Mouse (Mus musculus): ENCODE data around the gene Pgap3. TPM values are rescaled to one million over a fixed set of nuclear protein-coding genes. Genes with fewer than 3 reads are reported as not detected.

The Pgap3 gene
- polyA plus RNA-seq, 1 experiment from 2014 or later, result 14.2 TPM

- no peak overlapping the region for H3K27ac ChIP-seq (replicated peaks in 1 of 2; ENCODE audit: control insufficient read depth in 1 of 2, insufficient read depth in 1 of 2, low read depth in 2 of 2, low read length in 2 of 2)
- no peak overlapping the region for H3K4me3 ChIP-seq (ENCODE audit: control insufficient read depth in 1 of 2, insufficient read depth in 1 of 2, low read depth in 1 of 2, low read length in 2 of 2)
- no peaks in the 10 kb centered on the region for H3K9me3 ChIP-seq (ENCODE audit: control insufficient read depth, low read length)
- H3K4me2 ChIP-seq (ENCODE audit: low read length), result no peak overlapping the region
- no peaks in the 10 kb centered on the region for H3K36me3 ChIP-seq (ENCODE audit: control insufficient read depth, insufficient read depth, low read length)
- WGBS, result 8% methylated on average over 6 of the region's 6 CpGs
- no peak for ATAC-seq (ENCODE audit: insufficient number of reproducible peaks, insufficient read depth, low FRiP score, low read depth)
- peaks cover 17% of the 10 kb centered on the region for H3K27me3 ChIP-seq (ENCODE audit: control insufficient read depth, insufficient read depth, low read length)
- H3K9ac ChIP-seq (ENCODE audit: low read length), result no peak overlapping the region
- H3K4me1 ChIP-seq (ENCODE audit: control insufficient read depth in 2 of 2, insufficient read depth in 2 of 2, low read length in 2 of 2), result peaks cover 16 to 31% of the 10 kb centered on the region in 2 experiments
These were observed 44.5 kb downstream of the Pgap3 start for GRCm38 (mm10) chr11:98355732-98356299.

GRCm38 (mm10) chr11:98354445-98354844 lies 45.8 kb downstream of the Pgap3 start:
- no peak overlapping the region for H3K4me2 ChIP-seq (ENCODE audit: low read length)
- no peak overlapping the region for H3K27ac ChIP-seq (replicated peaks in 1 of 2; ENCODE audit: control insufficient read depth in 1 of 2, insufficient read depth in 1 of 2, low read depth in 2 of 2, low read length in 2 of 2)
- no peak for ATAC-seq (ENCODE audit: insufficient number of reproducible peaks, insufficient read depth, low FRiP score, low read depth)
- WGBS, result 68% methylated on average over 14 of the region's 14 CpGs
- H3K4me3 ChIP-seq (ENCODE audit: control insufficient read depth in 1 of 2, insufficient read depth in 1 of 2, low read depth in 1 of 2, low read length in 2 of 2), result no peak overlapping the region
- H3K36me3 ChIP-seq (ENCODE audit: control insufficient read depth, insufficient read depth, low read length), result no peaks in the 10 kb centered on the region
- H3K9me3 ChIP-seq (ENCODE audit: control insufficient read depth, low read length), result no peaks in the 10 kb centered on the region
- peaks cover 29% of the 10 kb centered on the region for H3K27me3 ChIP-seq (ENCODE audit: control insufficient read depth, insufficient read depth, low read length)
- H3K4me1 ChIP-seq (ENCODE audit: control insufficient read depth in 2 of 2, insufficient read depth in 2 of 2, low read length in 2 of 2), result peaks cover 17 to 34% of the 10 kb centered on the region in 2 experiments
- H3K9ac ChIP-seq (ENCODE audit: low read length), result no peak overlapping the region

GRCm38 (mm10) chr11:98353651-98354211 lies 46.6 kb downstream of the Pgap3 start:
- ATAC-seq (ENCODE audit: insufficient number of reproducible peaks, insufficient read depth, low FRiP score, low read depth), result no peak
- 46% methylated on average over 8 of the region's 8 CpGs for WGBS
- Histone ChIP-seq H3K36me3 (ENCODE audit: control insufficient read depth, insufficient read depth, low read length) (no peaks in the 10 kb centered on the region), H3K4me3 (ENCODE audit: control insufficient read depth in 1 of 2, insufficient read depth in 1 of 2, low read depth in 1 of 2, low read length in 2 of 2) (no peak overlapping the region), H3K27ac (replicated peaks in 1 of 2; ENCODE audit: control insufficient read depth in 1 of 2, insufficient read depth in 1 of 2, low read depth in 2 of 2, low read length in 2 of 2) (no peak overlapping the region), H3K4me1 (ENCODE audit: control insufficient read depth in 2 of 2, insufficient read depth in 2 of 2, low read length in 2 of 2) (peaks cover 15 to 28% of the 10 kb centered on the region in 2 experiments), H3K9me3 (ENCODE audit: control insufficient read depth, low read length) (no peaks in the 10 kb centered on the region), H3K4me2 (ENCODE audit: low read length) (no peak overlapping the region), H3K9ac (ENCODE audit: low read length) (no peak overlapping the region), H3K27me3 (ENCODE audit: control insufficient read depth, insufficient read depth, low read length) (peaks cover 32% of the 10 kb centered on the region)

- Histone ChIP-seq H3K9me3 (ENCODE audit: control insufficient read depth, low read length) (no peaks in the 10 kb centered on the region), H3K4me3 (ENCODE audit: control insufficient read depth in 1 of 2, insufficient read depth in 1 of 2, low read depth in 1 of 2, low read length in 2 of 2) (no peak overlapping the region), H3K4me1 (ENCODE audit: control insufficient read depth in 2 of 2, insufficient read depth in 2 of 2, low read length in 2 of 2) (peaks cover 17 to 29% of the 10 kb centered on the region in 2 experiments), H3K36me3 (ENCODE audit: control insufficient read depth, insufficient read depth, low read length) (no peaks in the 10 kb centered on the region), H3K4me2 (ENCODE audit: low read length) (no peak overlapping the region), H3K27ac (replicated peaks in 1 of 2; ENCODE audit: control insufficient read depth in 1 of 2, insufficient read depth in 1 of 2, low read depth in 2 of 2, low read length in 2 of 2) (no peak overlapping the region), H3K27me3 (ENCODE audit: control insufficient read depth, insufficient read depth, low read length) (peaks cover 41% of the 10 kb centered on the region), H3K9ac (ENCODE audit: low read length) (no peak overlapping the region)
- no peak for ATAC-seq (ENCODE audit: insufficient number of reproducible peaks, insufficient read depth, low FRiP score, low read depth)
- 75% methylated on average over 18 of the region's 18 CpGs for WGBS
These were observed 47.9 kb downstream of the Pgap3 start for GRCm38 (mm10) chr11:98352272-98352990.

GRCm38 (mm10) chr11:98349308-98349707 lies 51.0 kb downstream of the Pgap3 start:
- no peak for ATAC-seq (ENCODE audit: insufficient number of reproducible peaks, insufficient read depth, low FRiP score, low read depth)
- Histone ChIP-seq H3K4me3 (ENCODE audit: control insufficient read depth in 1 of 2, insufficient read depth in 1 of 2, low read depth in 1 of 2, low read length in 2 of 2) (peak overlapping the region; percentile 59 to 72), H3K4me1 (ENCODE audit: control insufficient read depth in 2 of 2, insufficient read depth in 2 of 2, low read length in 2 of 2) (peaks cover 17 to 26% of the 10 kb centered on the region in 2 experiments), H3K4me2 (ENCODE audit: low read length) (peak overlapping the region; percentile 94), H3K36me3 (ENCODE audit: control insufficient read depth, insufficient read depth, low read length) (no peaks in the 10 kb centered on the region), H3K9me3 (ENCODE audit: control insufficient read depth, low read length) (no peaks in the 10 kb centered on the region), H3K27ac (replicated peaks in 1 of 2; ENCODE audit: control insufficient read depth in 1 of 2, insufficient read depth in 1 of 2, low read depth in 2 of 2, low read length in 2 of 2) (no peak overlapping the region), H3K27me3 (ENCODE audit: control insufficient read depth, insufficient read depth, low read length) (peaks cover 56% of the 10 kb centered on the region), H3K9ac (ENCODE audit: low read length) (peak overlapping the region; percentile 78)
- WGBS, result 10% methylated on average over 9 of the region's 9 CpGs

- H3K27ac ChIP-seq (replicated peaks in 1 of 2; ENCODE audit: control insufficient read depth in 1 of 2, insufficient read depth in 1 of 2, low read depth in 2 of 2, low read length in 2 of 2), result no peak within 1 kb of the TSS
- no peaks in the 10 kb centered on the region for H3K36me3 ChIP-seq (ENCODE audit: control insufficient read depth, insufficient read depth, low read length)
- H3K27me3 ChIP-seq (ENCODE audit: control insufficient read depth, insufficient read depth, low read length), result peaks cover 56% of the 10 kb centered on the region
- peak within 1 kb of the TSS; percentile 94 for H3K4me2 ChIP-seq (ENCODE audit: low read length)
- H3K4me3 ChIP-seq (ENCODE audit: control insufficient read depth in 1 of 2, insufficient read depth in 1 of 2, low read depth in 1 of 2, low read length in 2 of 2), result peak within 1 kb of the TSS; percentile 59 to 72
- H3K4me1 ChIP-seq (ENCODE audit: control insufficient read depth in 2 of 2, insufficient read depth in 2 of 2, low read length in 2 of 2), result peaks cover 17 to 26% of the 10 kb centered on the region in 2 experiments
- H3K9me3 ChIP-seq (ENCODE audit: control insufficient read depth, low read length), result no peaks in the 10 kb centered on the region
- peak within 1 kb of the TSS; percentile 78 for H3K9ac ChIP-seq (ENCODE audit: low read length)
- ATAC-seq (ENCODE audit: insufficient number of reproducible peaks, insufficient read depth, low FRiP score, low read depth), result peak; percentile 38; the same call in 1 of the 2 replicates
- under 1% methylated on average over 54 of the region's 55 CpGs for WGBS
These were observed 52.0 kb downstream of the Pgap3 start, which contains the start of gene Ppp1r1b for GRCm38 (mm10) chr11:98348083-98348961. Ppp1r1b (plus strand) TSS chr11:98348404.
